Mouse (Mus musculus): Measurements from ENCODE around the gene Snx3.

Gene Snx3

DNA sequence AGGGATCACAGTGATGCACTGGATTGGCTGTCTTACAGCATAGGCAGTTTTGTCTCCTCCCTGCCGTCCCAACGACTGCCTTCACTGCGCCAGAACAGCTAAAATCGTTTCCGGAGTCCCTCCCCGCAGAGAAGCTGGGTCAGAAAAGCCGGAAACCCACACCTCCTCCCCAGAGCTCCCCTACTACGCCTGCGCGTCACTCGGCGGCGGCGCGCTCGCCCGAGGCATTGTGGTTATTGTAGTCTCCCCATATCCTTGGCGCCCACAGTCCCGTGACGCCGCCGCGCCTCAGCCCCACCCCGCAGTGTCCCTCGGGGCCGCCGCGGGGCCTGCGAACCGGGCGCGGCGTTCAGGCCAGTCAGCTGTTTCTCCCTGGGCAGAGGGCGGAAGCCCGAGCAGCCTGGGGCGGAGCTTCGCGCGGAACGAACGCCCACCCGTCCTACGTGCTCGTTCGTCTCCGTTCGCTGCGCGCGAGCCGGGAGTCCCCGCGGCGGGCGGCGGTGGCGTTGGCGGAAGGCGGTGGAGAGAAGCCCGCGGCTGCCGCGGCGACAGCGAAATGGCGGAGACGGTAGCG, at the start of gene Snx3:
Gene Snx3 (plus strand): TSS at position 256 of the 574 bp plus-strand sequence.
- peak; percentile 100 for DNase-seq (ENCODE audit: inconsistent ontology term)

DNA sequence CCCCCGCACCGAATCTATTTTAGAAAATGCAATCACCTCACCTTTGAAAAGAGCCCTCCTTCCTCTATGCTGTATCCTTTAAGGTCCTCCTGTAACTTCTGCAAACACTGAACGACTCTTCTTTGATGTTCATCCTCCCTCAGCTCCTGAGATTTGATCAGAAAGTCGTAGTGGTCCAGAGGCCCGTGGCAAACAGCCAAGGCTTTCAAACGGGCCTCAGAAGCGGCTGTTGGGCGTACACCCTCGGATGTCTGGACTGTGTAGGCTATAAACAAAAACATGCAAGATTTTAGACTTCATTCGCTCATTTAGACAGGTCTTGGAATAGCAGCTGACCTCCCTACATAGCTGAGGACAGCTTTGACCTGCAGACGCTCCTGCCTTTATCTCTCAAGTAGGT, 47.6 kb upstream of the Snx3 start:
- DNase-seq (ENCODE audit: inconsistent ontology term) = no peak

DNA sequence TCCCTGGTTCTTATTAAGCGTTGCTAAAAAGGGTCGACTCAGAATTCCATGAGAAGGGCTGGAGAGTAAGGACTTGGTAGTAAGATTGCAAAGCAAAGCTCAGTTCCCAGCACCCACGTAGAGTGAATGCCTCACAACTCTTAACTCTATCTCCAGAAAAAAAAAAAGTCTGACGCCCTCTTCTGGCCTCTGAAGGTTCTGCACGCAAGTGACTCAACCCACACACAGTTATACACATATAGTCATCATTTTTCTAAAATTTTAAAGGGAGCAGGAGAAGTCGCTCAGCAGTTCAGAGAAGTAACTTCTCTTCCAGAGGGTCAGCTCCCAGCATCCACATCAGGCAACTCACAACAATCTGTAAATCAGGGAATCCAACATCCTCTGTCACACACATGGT, 47.1 kb upstream of the Snx3 start:
- no peak for DNase-seq (ENCODE audit: inconsistent ontology term)

DNA sequence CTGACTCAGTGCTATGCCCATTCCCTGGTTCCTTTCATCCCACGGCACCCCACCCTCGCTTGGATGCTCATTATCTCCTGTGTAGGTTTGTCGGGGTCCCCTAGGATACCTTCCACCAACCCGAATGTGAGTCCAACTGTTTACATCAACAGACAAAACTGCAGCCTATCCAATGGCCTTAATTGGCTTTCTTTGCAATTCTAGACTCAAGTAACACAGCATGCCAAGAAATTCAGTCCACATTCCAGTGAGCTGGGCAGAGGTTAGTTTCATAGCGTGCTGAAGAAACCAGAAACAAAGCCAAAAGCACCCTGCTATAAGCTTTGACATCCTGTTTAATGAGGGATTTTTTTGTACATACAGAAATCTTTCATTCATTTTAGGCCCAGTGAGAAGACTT, 45.8 kb upstream of the Snx3 start:
- peak; percentile 85 for DNase-seq (ENCODE audit: inconsistent ontology term)

DNA sequence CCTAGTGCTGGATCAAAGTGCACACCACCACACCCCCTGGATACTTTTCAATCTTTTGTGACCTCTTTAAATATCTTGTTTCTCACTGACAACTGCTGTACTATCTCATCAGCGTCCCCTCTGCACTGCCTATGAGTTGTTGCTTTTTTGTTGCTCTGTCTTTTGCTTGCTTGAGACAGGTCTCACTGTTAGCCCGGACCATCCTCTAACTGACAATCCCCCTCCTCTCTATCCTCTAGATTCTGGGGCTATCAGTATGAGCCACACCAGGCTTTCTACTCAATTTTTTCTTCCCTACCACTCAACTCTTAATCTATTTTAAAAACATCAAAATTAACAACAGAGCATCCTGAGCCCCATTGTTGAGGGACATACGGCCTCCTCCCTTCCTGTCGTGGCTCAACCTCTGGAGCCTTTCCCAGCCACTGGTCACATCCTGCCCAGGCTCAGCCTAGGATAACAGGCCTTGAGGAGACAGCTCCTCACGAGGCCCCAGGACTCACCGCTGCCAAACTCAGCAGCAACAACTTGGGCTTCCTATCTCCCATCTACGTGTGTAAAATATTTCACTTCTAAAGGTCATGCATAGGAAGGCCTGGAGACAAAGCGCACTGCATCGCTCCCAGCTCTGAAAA, 44.2 kb upstream of the Snx3 start:
- DNase-seq (ENCODE audit: inconsistent ontology term) = no peak

DNA sequence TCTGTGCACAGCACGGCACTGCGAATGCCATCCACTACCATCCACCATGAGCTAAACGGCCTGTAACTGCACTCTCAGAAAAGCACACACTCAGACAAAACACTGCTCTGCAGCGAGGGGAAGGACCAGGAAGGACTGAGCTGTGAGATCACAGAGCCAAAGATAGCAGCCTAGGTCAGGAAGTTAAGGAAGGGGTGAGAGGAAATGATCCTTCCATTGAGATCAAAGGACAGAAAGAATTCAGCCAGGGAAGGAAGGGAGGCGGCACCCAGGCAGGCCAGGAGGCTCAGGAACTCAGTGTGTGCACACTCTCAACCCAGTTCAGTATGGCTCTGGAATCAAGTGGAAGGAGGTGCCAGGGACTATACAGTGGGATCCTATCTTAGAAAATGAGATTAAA, 37.6 kb upstream of the Snx3 start:
- DNase-seq (ENCODE audit: inconsistent ontology term) = no peak

DNA sequence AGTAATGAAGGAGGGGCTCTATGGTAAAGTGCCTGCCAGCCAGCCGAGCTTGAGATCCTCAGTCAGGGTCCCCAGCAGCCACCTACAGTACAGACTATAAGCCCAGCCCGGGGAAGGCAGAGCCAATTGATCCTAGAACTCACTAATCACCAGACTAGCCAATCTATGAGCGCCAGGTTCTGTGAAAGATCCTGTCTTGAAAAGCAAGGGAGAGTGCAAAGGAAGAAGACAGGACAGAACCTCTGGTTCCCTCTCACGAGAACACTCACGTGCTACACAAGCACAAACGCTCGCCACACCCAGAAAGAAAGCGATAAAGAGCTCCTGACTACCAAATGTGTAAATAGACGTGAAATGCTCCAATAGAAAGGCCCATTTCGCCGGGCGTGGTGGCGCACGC, 37.0 kb upstream of the Snx3 start:
- no peak for DNase-seq (ENCODE audit: inconsistent ontology term)

DNA sequence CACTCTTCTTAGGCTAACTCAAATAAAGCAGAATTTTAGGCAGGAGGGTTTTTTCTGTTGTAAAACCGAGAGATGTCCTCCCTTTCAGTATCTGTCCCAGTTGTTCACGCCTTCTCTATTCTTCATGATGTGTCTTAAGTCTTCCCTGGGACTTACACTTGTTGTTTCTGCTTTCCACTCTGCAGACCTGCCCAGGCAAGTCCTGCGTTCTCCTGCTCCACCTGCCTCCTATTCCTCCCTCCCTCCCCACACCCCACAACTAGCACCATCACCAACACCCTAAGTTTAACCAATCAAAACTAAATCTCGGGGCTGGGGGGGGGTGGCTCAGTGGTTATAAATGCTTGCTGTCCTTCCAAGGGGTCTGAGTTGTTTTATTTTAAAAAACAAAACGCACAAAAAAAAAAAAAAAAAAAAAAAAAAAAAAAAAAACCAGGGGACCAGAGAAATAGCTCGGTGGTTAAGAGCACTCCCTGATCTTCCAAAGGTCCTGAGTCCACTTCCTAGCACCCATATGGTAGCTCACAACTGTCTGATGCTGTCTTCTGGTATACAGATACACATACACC, 26.8 kb upstream of the Snx3 start:
- no peak for DNase-seq (ENCODE audit: inconsistent ontology term)

DNA sequence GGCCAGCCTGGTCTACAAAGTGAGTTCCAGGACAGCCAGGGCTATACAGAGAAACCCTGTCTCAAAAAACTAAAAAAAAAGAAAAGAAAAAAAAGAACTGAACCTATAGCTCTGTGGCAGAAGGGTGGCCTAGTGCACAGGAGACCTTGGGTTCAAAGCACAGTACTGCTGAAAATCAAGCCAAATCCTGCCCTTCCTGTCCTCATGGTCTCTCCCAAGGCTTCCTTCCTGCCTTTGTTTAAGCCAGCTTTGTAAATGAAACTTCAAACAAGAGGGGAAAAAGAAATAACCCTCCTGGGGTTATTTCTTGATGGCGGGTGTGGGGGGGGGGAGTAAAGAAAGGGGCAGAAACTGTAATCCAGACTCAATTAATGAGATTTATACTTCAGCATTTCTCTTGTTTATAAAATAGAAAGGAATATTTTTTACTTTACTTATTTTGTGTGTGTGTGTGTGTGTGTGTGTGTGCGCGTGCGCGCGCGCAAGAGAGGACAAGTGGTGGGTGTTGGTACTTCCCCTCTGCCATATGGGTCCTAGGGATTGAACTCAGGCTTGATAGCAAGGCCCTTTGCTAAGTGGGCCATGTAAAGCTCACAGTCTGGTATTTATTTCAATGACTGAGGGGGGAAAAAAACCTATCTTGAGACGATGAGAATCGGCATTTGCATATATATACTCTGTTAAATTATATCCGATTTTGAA, 24.9 kb upstream of the Snx3 start:
- no peak for DNase-seq (ENCODE audit: inconsistent ontology term)

DNA sequence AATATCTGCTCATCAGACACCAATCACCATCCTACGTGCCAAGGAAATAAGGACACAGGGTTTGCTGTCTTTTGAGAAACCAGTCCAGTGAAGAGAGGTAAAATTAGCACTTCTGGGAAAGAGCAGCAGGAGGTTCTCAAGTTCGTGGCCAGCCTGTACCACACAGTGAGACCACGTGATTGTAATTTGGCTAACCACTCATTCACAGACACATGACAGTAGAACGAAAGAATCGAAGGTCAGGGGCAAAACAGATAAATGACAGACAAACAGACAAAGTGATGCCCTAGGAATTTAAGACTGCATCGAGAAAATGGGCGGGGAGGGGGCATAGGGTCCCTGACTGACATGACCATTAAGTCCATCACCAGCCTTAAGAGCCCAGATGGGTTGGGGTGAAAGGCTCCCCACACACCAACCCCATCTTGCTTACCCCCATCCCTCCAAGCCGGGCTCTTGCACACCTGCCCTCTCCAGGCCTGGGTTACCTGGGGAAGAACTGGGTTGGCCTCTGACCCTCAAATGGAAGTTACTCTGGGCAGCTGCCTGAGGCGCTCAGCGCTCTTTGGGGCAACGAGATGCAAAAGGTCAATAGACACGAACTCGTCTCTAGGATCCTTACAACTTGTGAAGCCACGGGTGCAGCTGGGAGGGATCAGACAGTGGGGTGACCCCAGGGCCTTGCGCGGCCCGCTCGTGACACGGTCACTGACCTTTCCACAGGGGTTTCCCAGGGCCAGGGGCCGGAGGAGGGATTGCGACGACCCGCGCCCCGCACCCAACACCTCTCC, 24.1 kb upstream of the Snx3 start:
- no peak for DNase-seq (ENCODE audit: inconsistent ontology term)

DNA sequence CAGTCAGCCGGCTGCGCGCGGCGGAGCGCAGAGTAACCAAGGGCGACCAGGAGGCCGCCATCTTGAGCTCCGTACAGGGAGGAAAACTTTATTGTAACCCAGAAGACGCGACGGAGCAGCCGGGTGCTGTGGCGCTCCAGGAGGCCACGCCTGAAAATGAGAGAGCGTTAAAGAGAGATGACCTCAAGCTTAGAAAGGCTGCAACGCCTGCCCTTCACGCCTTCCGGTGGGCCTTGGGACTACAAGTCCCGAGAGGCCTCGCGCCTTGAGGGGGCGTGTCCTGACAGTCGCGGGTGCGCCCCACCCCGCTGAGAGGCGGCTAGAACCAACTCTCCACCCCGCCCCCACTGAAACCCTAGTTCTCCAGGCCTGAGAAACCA, 23.5 kb upstream of the Snx3 start, which contains the start of gene Afg1l:
Gene Afg1l (minus strand): TSS at position 225 of the 380 bp plus-strand sequence.
- peak; percentile 95 for DNase-seq (ENCODE audit: inconsistent ontology term)

DNA sequence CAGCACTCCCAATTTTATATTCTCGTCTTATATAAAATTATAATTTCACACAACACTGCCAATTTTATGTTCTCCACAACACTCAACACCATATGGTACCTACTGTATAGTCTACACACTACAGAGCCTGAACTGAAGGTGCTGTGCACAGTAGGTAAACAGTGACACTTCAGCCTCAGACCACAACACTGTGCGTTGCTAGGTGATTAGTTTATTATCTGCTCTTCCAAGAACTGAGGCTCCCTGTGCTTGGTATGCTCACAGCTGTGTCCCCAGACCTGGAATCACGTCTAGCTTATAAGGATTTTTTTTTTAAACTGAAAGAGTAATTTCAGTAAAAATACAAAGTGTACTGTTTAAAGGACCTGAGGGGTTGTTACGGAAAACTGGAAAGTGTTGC, 21.1 kb upstream of the Snx3 start:
- DNase-seq (ENCODE audit: inconsistent ontology term) = no peak

DNA sequence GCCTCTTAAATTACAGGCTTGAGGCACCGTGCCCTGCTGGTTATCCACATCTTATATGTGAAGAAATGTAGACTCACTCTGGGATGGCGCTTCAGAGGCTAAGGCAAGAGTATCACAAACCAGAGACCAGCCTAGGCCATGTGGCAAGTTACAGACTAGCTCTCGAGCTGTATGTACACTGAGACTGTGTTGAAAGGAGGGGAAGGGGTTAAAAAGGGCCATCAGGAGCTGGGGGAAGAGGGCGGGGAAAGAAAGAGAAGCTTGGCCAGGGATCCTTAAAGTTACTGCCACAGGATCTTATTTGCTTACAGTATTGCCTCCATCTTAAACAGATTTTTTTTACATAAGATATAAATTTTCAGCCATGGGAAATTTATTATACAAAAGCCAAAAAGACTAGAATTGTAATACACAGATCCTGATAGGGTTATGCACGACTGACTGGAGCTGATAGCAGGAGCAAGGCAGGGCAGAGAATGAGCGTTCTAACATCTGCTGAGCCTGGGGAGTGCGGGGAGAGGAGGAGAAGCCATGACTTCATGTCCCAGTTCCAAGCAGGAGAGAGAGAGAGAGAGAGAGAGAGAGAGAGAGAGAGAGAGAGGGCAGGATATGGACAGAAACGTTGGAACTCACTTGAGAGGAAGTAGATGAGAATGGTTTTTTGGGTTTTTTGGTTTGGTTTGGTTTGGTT, 13.1 kb upstream of the Snx3 start:
- no peak for DNase-seq (ENCODE audit: inconsistent ontology term)

DNA sequence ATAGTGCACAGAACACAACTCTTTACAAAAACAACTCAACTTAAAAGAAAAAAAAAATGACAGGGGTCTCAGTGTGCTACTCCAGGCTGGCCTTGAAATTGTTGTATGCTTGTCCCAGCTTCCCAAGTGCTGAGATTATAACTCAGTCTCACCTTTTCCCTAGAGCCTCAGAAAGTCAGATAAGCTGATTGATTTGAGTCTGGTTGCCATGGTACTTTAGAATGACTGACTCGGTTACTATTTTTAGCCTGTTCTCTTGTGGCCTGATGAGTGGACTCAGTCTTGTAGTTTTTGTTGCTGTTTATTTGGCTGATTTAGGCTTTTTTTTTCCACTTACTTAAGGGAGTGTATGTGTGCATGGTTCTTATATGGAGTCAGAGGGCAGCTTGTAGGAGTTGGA, 10.7 kb upstream of the Snx3 start:
- no peak for DNase-seq (ENCODE audit: inconsistent ontology term)

DNA sequence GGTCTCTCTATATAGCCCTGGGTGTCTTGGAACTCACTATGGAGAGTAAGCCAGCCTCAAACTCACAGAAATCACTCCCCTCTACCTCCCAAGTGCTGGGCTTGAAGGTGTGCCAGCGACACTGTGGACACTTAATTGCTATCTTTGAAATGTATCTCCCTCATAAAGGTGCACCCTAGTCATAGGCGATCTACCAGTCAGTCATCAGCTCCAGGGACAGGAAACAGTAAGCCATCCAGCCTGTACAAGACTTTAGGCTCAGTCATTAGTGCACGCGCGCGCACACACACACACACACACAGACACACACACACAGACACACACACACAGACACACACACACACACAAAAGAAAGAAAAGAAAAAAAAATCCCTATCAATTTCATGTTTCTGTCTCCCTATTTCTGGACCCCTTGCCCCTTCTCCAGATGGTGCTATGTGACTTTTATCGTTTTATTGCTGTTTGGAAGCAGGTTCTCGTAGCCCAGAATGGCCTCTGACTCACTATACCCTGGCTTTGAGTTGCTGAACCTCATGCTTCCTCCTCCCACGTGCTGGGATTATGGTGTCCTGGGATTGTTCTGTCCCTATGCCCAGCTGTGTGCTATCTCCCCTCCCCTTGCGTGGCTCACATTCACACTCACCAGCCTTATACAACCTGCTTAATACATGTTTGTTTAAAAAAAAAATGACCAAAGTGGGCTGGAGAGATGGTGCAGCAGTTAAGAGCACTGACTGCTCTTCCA, 9.6 kb upstream of the Snx3 start:
- no peak for DNase-seq (ENCODE audit: inconsistent ontology term)

DNA sequence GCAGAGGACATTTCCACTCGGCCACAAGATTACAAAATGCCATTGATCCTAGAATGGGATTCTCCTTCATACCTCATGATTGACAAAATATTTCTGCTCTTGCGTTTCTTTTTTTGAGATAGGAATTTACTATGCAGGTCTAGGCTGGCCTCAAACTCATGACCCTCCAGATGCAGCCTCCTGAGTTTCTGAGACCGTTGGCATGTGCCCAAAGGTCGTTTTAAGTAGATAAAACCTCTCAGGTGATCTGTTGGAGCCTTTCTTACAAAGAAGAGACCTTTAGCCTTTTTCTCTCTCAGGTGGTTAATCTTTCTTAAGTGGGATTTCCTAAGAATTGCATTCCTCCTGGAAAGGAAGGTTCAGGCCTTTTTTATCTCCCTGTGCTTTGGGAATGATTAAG, 8.8 kb upstream of the Snx3 start:
- no peak for DNase-seq (ENCODE audit: inconsistent ontology term)

DNA sequence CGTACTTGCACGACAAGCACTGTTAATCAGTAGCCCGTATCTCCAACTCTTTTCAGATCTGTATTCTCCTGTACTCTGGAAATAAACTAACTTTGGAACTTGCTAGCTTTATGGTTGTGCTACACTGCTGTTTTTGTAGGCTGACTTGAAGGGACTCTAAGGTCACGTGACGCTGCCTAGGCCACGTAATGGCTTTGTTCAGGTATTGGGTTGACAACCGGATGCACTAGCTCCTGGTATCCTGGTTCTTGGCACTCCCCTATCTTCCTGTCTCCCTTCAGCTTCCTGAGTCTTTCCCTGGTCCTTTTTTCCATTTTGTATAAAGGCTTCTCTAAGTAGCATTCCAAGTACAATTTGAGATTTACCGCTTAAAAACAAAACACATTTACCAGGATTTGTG, 1.2 kb upstream of the Snx3 start:
- no peak for DNase-seq (ENCODE audit: inconsistent ontology term)

DNA sequence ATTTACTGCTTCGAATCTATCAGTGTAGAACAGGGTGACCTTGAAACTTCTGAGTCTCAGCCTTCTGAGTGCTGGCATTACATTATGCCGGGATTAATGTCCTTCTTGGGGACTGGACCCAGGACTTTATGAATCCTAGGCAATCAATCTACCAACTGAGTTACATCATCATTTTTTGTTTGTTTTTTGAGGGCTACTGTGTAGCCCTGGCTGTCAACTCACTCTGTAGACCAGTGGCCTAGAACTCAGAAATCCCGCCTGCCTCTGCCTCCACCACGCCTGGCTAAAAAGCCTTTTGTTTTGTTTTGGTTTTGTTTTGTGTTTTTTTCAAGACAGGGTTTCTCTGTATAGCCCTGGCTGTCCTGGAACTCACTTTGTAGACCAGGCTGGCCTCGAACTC, 669 bp upstream of the Snx3 start:
- no peak for DNase-seq (ENCODE audit: inconsistent ontology term)

DNA sequence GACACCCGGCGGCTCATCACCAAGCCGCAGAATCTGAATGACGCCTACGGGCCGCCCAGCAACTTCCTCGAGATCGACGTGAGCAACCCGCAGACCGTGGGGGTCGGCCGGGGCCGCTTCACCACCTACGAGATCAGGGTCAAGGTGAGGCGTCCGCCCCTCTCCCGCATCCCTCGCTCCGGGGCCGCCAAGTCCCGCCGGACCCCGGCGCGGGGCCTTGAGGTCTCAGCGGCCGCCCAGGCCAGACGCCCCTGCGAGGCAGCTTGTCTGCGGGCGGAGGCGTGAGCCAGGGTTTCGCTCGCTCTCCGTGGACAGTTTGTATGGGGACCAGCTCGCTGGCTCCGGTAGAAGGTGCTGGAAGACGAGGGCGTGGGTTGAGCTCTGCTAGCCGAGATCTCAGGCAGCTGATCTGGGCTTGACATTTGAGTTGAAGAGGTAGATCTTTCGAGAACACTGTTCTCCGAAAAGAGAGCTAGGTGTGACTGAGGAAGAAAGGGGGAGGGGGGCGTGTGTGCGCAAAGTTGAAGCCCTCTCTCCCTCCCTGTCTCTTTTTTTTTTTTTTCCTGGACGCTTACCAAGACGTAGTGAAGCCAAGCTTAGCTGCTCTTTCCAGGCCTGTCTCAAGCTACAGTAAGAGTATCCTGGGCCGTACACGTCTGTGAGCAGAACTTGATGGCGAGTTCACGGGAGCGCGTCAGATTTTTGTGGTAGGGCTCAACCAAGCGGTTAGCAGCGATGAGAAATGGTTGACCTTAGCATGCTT, 700 bp downstream of the Snx3 start:
- DNase-seq (ENCODE audit: inconsistent ontology term) = peak; percentile 75

DNA sequence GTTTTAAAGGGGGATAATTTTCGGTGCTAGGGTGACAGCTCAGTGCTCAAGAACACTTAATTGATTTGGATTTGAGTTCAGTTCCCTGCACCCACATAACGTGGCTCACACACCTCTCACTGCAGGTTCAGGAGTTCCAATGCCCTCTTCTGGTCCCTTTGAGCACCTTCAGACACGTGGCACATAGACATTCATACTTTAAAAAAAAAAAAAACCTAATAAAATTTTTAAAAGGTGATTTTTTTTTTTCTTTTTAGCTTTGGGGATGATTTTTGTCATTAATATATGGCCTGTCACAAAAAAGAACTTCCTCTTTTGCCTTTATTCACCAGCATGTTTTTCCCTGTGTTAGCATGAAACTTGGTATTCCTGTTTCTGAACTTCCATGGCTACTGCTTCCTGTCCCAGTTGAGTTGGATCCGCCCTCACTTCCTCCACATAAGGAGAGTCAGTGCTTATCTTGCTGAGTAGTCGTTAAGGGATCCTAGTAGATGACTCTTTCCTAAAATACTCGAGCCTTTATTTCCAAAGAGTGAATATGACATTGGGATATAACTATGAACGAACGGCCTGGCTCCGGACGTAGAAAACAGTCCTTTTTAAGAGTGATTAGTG, 2.4 kb downstream of the Snx3 start:
- DNase-seq (ENCODE audit: inconsistent ontology term) = no peak

All from Muller cell, postnatal 12 days (primary cell).